Mouse (Mus musculus) G1E (cell line): ENCODE results near the gene Map4k4.

Experiments
- CTCF ChIP-seq: IDR thresholded peaks from 2 replicates; pipeline ENCODE4 v1.5.1; 2012; ENCODE audit warnings: low read depth, low read length, inconsistent platforms, mixed read lengths
- TAL1 ChIP-seq: conservative IDR thresholded peaks from 2 replicates; pipeline ENCODE4 v1.6.1; 2012; ENCODE audit warnings: low read depth, low read length, inconsistent platforms, mixed read lengths

DNA sequence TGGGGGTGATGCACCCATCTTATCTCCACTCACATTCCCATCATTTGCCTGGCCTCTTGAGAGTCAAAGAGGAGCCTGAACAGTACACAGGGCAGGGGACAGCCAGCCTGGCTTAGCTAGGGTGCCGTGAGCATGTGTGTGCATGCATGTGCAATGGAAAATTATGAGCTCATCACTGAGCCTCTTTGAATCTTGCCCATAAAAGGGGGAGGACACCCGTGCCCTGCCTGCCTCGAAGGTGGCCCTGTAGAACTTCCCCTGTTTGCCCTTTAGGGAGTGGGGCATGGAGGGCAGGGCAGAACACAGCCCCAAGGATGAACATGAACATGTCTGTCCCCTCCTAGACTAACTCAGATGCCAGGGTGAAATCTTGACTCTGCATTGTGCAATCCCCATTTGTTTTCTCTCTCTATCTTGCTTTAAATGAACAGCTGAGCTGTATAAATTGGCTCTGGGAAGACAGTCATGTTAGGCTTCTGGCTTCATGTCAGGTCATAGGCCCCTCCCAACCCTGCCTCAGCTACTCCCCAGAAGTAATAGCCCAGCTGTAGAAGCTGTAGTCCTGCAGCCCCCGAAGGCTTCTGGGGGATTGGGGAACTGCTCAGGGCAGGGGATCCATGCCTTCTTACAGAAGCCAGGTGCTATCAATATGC, 158.5 kb downstream of the Map4k4 start:
- TF ChIP-seq TAL1 (no peak), CTCF (no peak)
